Mouse (Mus musculus) heart, postnatal 25 days (tissue): Measurements from ENCODE around the gene Coro2b. TPM values are rescaled to one million over a fixed set of nuclear protein-coding genes. Genes with fewer than 3 reads are reported as not detected.

Source experiments
- DNase-seq: peaks from one replicate; pipeline ENCODE4 v3.0.0; 2022; ENCODE audit warnings: low spot score
- intact Hi-C: fragments of 180-260 bp; cut with DNase I; formaldehyde crosslinking; loops from one replicate; pipeline ENCODE4 v1.15.1; 2025
- total RNA-seq, 2 experiments: library from RNA; stranded (reverse); gene quantifications; 2 replicates each; pipeline ENCODE4 v1.2.3; 2021

The Coro2b gene
- total RNA-seq, 2 experiments from 2014 or later = 9.5 to 15.1 TPM

DNA sequence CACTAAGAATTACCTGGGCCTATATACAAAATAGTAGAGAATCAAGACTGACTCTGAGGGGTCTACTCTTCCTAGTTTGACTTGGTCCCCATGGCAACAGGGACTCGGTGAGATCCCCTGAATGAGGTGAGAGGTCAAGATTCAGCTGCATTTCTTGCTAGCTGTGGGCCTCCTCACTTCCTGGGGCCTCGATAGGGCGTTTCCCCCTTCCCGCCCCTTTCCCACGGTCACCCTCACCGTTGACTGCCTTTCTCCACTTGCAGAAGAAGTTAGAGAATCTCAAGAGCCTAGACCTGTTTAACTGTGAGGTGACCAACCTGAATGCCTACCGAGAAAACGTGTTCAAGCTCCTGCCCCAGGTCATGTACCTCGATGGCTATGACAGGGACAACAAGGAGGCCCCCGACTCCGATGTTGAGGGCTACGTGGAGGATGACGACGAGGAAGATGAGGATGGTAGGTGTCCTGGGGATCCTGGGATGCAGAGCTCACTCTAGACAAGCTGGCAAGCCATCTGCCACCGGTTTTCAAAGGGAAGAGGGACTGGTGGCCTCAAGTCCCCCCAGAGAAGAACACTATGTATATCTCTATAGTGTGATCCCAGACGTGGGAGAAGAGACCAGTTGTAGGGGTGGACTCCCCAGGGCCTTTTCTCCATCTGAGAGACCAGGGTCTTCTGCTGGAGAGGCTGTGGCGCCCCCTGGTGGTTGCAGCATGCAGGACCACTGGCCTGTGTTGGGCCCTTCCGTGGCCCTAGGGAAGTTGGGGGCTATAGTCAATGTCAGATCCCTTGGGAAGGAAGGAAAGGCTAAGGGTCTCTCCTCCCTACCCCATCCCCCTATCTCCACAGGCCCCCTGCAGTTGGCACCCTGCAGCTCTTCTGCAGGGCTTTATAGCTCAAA lies 163.4 kb downstream of the Coro2b start:
- DNase-seq = peak; percentile 51
- intact Hi-C loops = loop anchor here (1.0 to 10.0 kb wide), 4 partner anchors 36 to 181 kb away; no protein-coding TSS in a partner anchor

DNA sequence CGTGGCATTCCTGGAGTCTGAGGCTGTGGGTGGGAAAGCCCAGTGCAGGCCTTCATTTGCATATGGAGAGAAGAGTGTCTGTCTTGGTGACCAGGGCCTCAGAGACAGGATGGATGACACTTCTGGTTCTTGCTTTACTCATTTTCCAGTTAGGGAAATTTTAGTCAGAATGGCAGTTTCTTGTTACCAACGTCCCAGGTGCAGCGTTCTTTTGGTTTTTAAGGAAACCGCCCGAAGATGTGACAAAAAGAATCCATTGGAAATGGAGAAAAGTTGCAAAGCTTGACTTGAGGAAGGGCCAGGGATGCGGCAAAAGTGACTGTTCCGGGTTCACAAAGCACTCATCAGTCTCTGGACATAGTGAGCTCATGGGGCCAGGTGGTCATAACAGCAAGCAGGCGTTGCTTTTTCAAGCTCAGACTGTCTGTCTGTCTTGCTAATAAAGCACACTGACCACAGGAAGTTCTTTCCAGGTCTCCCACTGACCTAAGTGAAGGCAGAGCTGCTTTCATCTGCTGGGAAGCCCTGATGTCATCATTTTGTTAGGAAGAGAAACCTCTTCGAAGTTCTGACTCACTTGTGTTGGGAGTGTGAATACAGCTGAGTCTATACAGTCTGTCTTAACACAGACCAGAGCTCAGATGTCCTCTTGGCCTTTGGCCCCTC lies 164.2 kb downstream of the Coro2b start:
- intact Hi-C loops = loop anchor here (1.0 to 10.0 kb wide), 3 partner anchors 35 to 182 kb away; no protein-coding TSS in a partner anchor
- DNase-seq = no peak

DNA sequence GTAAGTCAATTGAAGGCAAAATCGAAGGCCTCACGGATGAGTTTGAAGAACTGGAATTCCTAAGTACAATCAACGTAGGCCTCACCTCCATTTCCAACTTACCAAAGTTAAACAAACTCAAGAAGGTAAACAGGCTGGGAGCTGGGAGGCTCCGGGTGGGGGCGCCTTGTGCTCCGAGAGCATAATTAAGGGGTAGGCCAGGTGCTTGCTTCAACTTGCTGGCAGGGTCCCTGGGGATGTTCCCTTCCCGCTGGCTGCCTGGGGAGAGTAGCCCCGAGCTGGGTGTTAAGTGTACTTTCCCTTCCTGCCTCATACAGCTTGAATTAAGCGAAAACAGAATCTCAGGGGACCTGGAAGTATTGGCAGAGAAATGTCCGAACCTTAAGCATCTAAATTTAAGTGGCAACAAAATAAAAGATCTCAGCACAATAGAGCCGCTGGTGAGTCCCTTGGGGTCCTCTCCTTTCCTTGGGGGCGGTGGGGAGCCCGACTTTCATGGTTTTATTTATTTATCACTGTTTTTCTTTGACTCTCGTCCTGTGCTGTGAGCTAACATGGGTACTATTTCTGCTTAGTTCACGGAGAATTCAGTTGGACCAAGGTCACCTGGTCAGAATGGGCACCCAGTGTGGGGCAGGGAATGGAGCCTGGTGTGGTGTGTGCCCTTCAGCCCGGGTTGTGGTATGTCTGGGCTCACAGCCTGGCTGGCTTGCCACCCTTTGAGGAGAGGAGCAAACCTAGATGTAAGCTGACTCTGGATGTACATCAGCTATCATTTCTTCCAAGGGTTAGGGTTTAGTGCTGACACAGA lies 164.9 kb downstream of the Coro2b start:
- no peak for DNase-seq
- intact Hi-C loops = loop anchor here (5.0 to 10.0 kb wide), 2 partner anchors 35 to 183 kb away; no protein-coding TSS in a partner anchor

DNA sequence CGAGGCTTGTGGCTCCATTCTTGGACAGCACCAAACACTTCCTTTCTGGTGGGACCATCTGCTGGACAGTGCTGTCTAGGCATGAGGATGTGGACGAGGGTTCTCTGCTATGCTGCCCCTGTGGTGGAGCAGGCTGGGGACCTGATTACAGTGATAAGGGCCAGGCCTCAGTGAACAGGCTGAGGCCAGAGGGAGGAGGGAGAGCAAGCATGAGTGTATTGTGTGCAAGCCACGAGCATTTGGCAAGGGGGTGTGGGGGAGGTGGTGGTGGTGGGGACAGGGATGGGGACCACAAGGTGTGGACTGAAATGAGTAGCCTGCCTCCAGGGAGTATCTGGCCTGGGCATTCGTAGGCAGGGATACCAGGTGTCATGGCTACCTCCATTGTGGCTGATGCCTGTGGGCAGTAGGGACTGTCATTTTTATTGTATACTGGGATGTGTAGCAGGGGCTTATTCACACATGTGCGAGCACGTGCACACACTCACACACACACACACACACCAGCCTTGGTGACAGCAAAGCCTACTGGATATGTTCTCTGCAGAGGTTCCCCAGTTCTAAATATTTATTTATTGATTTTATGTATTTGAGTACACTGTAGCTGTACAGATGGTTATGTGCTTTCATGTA lies 166.1 kb downstream of the Coro2b start:
- intact Hi-C loops = loop anchor here (5.0 to 10.0 kb wide), 2 partner anchors 33 to 184 kb away; no protein-coding TSS in a partner anchor
- no peak for DNase-seq

DNA sequence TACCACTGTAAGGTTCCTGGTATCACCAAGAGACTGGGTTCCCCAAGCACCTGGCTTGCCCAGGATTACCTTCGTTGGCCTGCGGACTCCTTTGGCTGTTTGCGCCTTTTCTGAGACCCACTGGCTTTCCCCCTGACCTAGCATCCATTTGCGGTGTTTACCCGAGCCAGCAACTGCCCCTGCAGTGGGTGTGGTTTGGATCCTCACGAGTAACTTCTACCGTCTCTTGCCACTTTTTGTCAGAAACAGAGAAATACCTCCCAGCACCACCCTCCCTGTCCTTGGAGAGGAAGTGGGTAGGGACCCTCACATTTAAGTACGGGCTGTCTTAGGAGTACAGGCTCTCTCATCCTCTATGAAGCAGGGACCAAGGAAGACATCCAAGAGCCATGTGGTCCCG lies 166.7 kb downstream of the Coro2b start:
- intact Hi-C loops = loop anchor here (5.0 to 10.0 kb wide), 2 partner anchors 33 to 185 kb away; no protein-coding TSS in a partner anchor
- DNase-seq = no peak

Other genes with a start within 250 kb of the Coro2b start
- 100 to 1,000 TPM; 186 to 202 TPM for gene Anp32a, start 195.8 kb downstream of the Coro2b start, total RNA-seq
- gene Itga11, start 140.8 kb upstream of the Coro2b start, total RNA-seq = 1 to 10 TPM; 1.8 to 2.3 TPM